In the genomic region with DNA sequence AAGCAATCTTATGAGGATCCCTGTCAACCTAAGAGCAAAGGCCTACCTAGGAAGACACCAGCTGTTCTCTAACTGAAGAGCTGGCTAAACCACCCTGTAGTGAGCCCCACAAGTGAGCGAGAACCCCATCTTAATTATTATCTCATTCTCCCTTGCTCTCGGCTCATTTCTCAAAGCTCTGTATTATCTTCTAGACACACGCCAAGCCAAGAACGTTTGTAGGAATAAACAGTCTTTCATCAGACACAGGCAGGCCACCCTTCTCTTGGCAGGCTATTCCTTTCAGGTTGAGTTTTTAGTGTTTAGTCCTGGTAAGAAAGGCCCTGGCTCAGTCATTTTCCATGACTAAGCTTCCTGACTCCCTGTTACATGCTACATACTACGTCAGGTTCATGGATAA, we compare ENCODE assay signal across 20 mouse cellular contexts.
"Had no signal": no experiment of that assay in that cellular context is flagged by ENCODE, and none has a peak within 500 bp of the region (broad histone marks: within the 10 kb centered on the region; RNA-seq: fewer than 3 reads in every experiment).

No protein-coding gene starts in this region.

- DNase-seq: lung, adult 18-20 months; lung, embryonic 14.5 days; lung, postnatal 10 days; lung, postnatal 4 days; midbrain, embryonic 14.5 days; retina, postnatal 1 day; right cerebral cortex, adult 18-20 months; right cerebral cortex, postnatal 25 days; right cerebral cortex, postnatal 4 days; spleen, adult 18-20 months; thymus, adult 18-20 months; thymus, postnatal 14 days; thymus, postnatal 36 days had no signal

- H3K36me3 ChIP-seq: midbrain, embryonic 10.5 days; midbrain, embryonic 12.5 days; neural tube, embryonic 13.5 days; neural tube, embryonic 15.5 days had no signal

- H3K9ac ChIP-seq: lung, embryonic 14.5 days; midbrain, embryonic 12.5 days; neural tube, embryonic 13.5 days; neural tube, embryonic 15.5 days had no signal

- H3K9me3 ChIP-seq: megakaryocyte, embryonic 14.5 days; midbrain, embryonic 10.5 days; midbrain, embryonic 12.5 days; neural tube, embryonic 13.5 days; neural tube, embryonic 15.5 days had no signal

- H3K27me3 ChIP-seq: megakaryocyte, embryonic 14.5 days; midbrain, embryonic 12.5 days; neural tube, embryonic 13.5 days; neural tube, embryonic 15.5 days had no signal

- H3K4me3 ChIP-seq: megakaryocyte, embryonic 14.5 days; midbrain, embryonic 10.5 days; midbrain, embryonic 12.5 days; myocyte; neural tube, embryonic 13.5 days; neural tube, embryonic 15.5 days had no signal

- H3K27ac ChIP-seq: midbrain, embryonic 10.5 days; midbrain, embryonic 12.5 days; neural tube, embryonic 15.5 days had no signal

- H3K4me2 ChIP-seq: lung, embryonic 14.5 days; midbrain, embryonic 12.5 days; neural tube, embryonic 13.5 days; neural tube, embryonic 15.5 days had no signal

- ATAC-seq: midbrain, embryonic 16.5 days had no signal
